Mouse (Mus musculus): ENCODE data around the gene Fignl1. TPM values are rescaled to one million over a fixed set of nuclear protein-coding genes. Genes with fewer than 3 reads are reported as not detected.

Fignl1 gene
- total RNA-seq, 2 experiments from 2014 or later = 0.81 to 1.8 TPM

DNA sequence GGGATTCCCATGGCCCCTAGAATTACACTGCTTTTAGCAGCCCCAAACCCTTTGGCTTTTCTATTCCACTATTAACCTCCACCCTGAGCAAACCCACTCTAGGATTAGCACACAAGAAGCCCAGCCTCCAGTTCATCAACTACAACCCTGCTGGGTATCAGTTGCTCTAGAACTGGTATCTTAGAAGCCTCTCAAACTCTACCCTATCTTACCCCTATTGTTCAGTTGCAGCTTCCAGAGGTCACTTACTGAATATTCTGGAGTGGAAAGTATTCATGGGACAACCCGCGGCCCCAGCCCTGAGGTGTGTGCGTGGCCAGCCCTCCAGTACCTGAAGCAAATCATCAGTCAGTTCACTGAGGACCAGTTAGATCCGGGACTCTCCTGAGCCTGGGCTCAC, 34.4 kb downstream of the Fignl1 start:
- intact Hi-C loops (cut with DNase I) = no loop called here
- DNase-seq = no peak

GRCm38 (mm10) chr11:11772196-11772595, 36.6 kb downstream of the Fignl1 start:
- no peak for DNase-seq

GRCm38 (mm10) chr11:11770691-11771090, 38.1 kb downstream of the Fignl1 start:
- DNase-seq = no peak
- intact Hi-C loops (cut with DNase I) = no loop called here

More at GRCm38 (mm10) chr11:11772196-11772595, 36.6 kb downstream of the Fignl1 start:
- intact Hi-C loops (cut with DNase I) = no loop called here

DNA sequence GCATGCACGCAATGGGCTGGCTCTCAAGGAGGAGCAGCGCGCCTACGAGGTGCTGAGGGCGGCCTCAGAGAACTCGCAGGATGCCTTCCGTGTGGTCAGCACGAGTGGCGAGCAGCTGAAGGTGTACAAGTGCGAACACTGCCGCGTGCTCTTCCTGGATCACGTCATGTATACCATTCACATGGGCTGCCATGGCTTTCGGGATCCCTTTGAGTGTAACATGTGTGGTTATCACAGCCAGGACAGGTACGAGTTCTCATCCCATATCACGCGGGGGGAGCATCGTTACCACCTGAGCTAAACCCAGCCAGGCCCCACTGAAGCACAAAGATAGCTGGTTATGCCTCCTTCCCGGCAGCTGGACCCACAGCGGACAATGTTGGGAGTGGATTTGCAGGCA, 39.5 kb downstream of the Fignl1 start:
- intact Hi-C loops (cut with DNase I) = no loop called here
- no peak for DNase-seq

DNA sequence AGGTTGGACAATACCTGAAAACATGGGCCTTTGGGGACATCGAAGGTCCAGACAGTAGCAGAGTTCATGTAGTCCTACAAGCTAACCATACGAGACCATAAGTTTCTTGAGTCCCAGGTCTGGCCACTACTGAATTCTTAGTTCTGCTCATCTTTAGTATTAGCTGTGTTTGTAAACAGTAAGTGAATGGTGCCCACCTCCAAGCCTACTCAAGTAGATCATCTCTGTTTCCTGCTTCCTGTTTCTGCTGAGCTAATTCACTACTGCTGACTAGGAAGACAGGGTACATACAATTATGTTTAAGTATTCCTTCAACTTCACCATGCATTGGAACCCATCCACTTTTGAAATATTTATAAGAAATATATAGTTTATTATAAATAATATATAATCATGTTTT, 40.7 kb downstream of the Fignl1 start:
- DNase-seq = no peak
- intact Hi-C loops (cut with DNase I) = no loop called here

DNA sequence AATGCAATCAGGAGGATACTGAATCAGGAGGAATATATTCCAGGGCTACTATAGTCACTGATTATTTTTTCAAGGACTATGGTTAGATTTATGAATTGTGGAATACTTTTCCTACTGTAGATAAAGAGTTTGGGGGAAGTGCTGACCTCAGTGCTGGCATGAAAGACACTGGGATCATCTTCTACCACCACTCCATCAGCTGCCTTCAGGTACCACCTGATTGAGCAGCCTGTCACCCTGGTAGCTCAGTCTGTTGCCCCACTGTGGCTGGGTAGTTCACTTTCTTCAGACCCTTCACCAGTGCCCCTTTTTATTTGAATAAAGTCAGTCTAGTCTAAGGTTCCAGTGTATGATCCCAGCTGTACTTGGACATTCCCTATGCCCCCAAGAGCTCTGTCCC, 42.0 kb downstream of the Fignl1 start:
- no peak for DNase-seq
- intact Hi-C loops (cut with DNase I) = no loop called here

DNA sequence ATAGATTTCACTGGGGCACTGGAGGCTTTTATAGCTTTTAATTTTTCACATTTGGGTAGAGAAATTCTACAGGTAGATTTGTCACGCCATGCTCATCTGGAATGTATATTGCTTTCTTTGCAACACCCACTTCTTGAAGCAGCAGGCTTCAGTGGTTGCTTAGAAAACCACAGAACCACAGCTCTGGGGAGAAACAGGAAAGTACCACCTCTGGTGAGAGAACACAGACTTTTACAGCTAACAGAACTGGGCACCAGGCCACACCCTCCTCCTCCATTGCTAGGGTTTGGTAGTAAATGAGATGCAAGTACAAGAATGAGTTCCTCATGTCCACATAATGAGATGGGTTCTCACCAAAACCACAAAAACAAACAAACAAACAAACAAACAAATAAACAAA, 42.7 kb downstream of the Fignl1 start:
- intact Hi-C loops (cut with DNase I) = no loop called here
- DNase-seq = no peak

- DNase-seq = no peak
- intact Hi-C loops (cut with DNase I) = no loop called here
These were observed 43.3 kb downstream of the Fignl1 start for GRCm38 (mm10) chr11:11765414-11765813.

GRCm38 (mm10) chr11:11763211-11763666, 45.5 kb downstream of the Fignl1 start:
- intact Hi-C loops (cut with DNase I) = no loop called here
- no peak for DNase-seq

GRCm38 (mm10) chr11:11758883-11759282, 49.9 kb downstream of the Fignl1 start:
- intact Hi-C loops (cut with DNase I) = loop anchor here (5.0 kb wide), 1 partner anchor 397 kb away; no protein-coding TSS in a partner anchor
- no peak for DNase-seq

DNA sequence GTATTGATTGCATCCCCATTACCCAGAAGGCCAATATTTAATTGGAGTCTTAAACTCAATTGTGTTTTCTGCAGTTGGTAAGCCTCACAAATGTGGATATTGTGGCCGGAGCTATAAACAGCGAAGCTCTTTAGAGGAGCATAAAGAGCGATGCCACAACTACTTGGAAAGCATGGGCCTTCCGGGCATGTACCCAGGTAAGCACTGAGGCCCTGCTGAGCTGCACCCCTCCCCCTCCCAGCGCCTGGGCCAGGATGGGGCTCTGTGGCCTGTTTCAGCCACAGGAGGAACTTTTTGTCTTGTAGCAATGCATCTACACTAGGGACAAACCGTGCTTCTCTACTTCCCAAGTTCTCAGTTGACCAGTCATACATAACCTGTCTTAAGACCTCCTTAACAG, 50.6 kb downstream of the Fignl1 start:
- DNase-seq = no peak
- intact Hi-C loops (cut with DNase I) = loop anchor here (5.0 kb wide), 1 partner anchor 396 kb away; no protein-coding TSS in a partner anchor

DNA sequence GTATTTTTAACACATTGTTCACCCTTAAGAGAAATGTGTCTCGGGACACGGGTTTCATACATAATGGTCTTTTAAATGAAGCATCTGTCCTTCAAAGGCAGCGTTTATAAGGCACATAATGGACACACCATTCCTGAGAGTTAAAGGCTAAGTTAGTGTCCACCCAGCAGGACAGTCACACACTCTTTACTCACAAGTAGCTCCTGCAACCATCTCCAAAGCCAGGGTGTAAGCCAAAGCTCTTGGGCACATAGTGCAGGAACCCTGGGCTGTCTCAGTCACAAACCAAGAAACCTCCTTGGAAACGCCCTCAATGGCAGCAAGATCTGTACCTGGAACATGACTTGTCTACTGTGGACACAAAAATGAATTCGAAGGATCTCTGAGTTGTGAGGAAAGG, 55.9 kb downstream of the Fignl1 start:
- intact Hi-C loops (cut with DNase I) = no loop called here
- no peak for DNase-seq

GRCm38 (mm10) chr11:11751091-11751490, 57.7 kb downstream of the Fignl1 start:
- intact Hi-C loops (cut with DNase I) = no loop called here
- DNase-seq = no peak

- intact Hi-C loops (cut with DNase I) = no loop called here
- DNase-seq = no peak
These were observed 64.5 kb downstream of the Fignl1 start for GRCm38 (mm10) chr11:11744222-11744621.

GRCm38 (mm10) chr11:11742626-11743025, 66.1 kb downstream of the Fignl1 start:
- peak; percentile 30 to 42 for DNase-seq
- intact Hi-C loops (cut with DNase I) = loop anchor here (2.0 kb wide), 1 partner anchor 184 kb away; no protein-coding TSS in a partner anchor

DNA sequence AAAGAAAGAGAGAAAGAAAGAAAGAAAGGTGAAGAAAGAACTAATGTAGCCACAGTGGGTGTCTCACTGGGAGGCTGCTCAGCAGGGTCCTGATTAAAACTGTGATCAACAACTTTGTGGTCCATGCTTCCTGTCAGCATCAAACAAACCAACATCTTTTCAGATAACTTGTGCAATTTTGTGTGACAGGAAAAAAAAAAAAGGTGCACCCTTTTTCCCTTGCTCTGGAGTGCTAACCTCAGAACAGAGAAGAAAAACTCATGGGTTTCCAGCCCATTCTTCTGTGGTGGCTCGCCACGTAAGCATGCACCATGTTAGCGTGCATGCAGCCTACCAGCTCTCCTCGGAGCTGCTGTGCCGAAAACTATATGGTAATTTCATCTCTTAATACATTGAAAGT, 67.2 kb downstream of the Fignl1 start:
- intact Hi-C loops (cut with DNase I) = no loop called here
- DNase-seq = no peak

- no peak for DNase-seq
- intact Hi-C loops (cut with DNase I) = no loop called here
These were observed 68.2 kb downstream of the Fignl1 start for GRCm38 (mm10) chr11:11740603-11741002.

DNA sequence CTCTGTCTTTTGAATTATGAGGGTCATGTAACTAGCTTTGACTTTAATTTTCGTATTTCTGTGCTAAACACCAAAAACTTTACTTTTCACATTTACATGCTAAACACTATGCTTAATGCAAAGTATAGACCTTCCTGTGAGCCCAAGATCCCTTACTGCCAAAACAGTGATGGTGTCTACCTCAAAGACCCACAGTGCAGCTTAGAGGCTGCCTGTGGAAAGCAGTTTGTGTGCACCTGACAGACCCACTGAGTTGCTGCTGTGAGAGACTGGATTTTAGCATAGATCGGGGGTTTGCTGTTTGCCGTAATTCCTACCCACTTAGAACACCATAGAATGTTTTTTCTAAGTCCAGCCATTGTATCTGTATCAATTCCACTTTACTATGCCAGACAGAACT, 69.7 kb downstream of the Fignl1 start:
- no peak for DNase-seq
- intact Hi-C loops (cut with DNase I) = no loop called here

GRCm38 (mm10) chr11:11737562-11737961, 71.2 kb downstream of the Fignl1 start:
- intact Hi-C loops (cut with DNase I) = no loop called here
- DNase-seq = no peak
